Mouse (Mus musculus): ENCODE measurements at regions not wholly inside any gene's neighbourhood (a gene's known extent, or its start where the extent isn't known, plus 50 kb on each side); places are given as distances from the start of the nearest gene placed in this dataset.

GRCm38 (mm10) chr12:66157630-66158292 lies 126.4 kb downstream of the Rpl10l start:
- no peak for DNase-seq (ENCODE audit: low spot score in 2 of 2)

GRCm38 (mm10) chr12:66156980-66157629 lies 127.1 kb downstream of the Rpl10l start:
- no peak for DNase-seq (ENCODE audit: low spot score in 2 of 2)

- no peak for DNase-seq (ENCODE audit: low spot score in 2 of 2)
Observed at GRCm38 (mm10) chr12:66130909-66131308, 153.3 kb downstream of the Rpl10l start.

- no peak for DNase-seq (ENCODE audit: low spot score in 2 of 2)
Observed at GRCm38 (mm10) chr12:66119565-66119964, 164.6 kb downstream of the Rpl10l start.

- DNase-seq (ENCODE audit: low spot score in 2 of 2): no peak
Observed at GRCm38 (mm10) chr12:66090806-66091447, 193.3 kb downstream of the Rpl10l start.

- DNase-seq (ENCODE audit: low spot score in 2 of 2): no peak
Observed at GRCm38 (mm10) chr12:66060326-66060725, 223.9 kb downstream of the Rpl10l start.

GRCm38 (mm10) chr12:66055206-66055605 lies 229.0 kb downstream of the Rpl10l start:
- DNase-seq (ENCODE audit: low spot score in 2 of 2): no peak

GRCm38 (mm10) chr12:66048936-66049335 lies 235.3 kb downstream of the Rpl10l start:
- DNase-seq (ENCODE audit: low spot score in 2 of 2): no peak

- DNase-seq (ENCODE audit: low spot score in 2 of 2): peak; percentile 12 to 48
Observed at GRCm38 (mm10) chr12:66036281-66036680, 247.9 kb downstream of the Rpl10l start.

- DNase-seq (ENCODE audit: low spot score in 2 of 2): no peak
Observed at GRCm38 (mm10) chr12:66027535-66027934, 256.7 kb downstream of the Rpl10l start.

- DNase-seq (ENCODE audit: low spot score in 2 of 2): no peak
Observed at GRCm38 (mm10) chr12:66012706-66013105, 271.5 kb downstream of the Rpl10l start.

All from layer of hippocampus, adult 8-10 months (tissue).